Comparison of ENCODE assay signal across 41 mouse cellular contexts in the genomic region with DNA sequence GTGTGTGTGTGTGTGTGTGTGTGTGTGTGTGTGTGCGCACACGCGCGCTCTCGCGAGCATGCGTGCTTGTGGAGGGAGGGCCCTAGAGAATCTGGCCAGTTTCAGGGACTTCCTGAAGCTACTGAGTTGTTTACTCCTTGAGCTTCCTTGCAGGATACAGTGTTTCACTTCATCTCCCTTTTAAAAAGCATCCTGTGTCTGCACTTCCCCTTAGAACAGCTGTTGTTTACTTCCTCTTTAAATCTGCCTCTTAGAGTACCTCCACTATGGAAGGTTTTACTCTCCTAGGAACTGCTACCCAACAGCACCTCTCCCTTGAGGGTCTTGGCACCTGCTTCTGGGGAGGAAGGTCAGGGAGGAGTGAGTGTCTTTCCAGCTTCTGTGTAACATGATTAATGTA. TPM values are rescaled to one million over a fixed set of nuclear protein-coding genes. Genes with fewer than 3 reads are reported as not detected.
"Had no signal": no experiment of that assay in that cellular context is flagged by ENCODE, and none has a peak within 500 bp of the region (broad histone marks: within the 10 kb centered on the region; RNA-seq: fewer than 3 reads in every experiment).

No protein-coding gene starts in this region.

- ATAC-seq: hindbrain, embryonic 16.5 days; inflammation-experienced regulatory T-cells, adult 6 months; intestine, embryonic 16.5 days; liver, embryonic 12.5 days had no signal

- H3K4me2 ChIP-seq: heart, embryonic 12.5 days; hindbrain, embryonic 12.5 days; hindbrain, embryonic 14.5 days; kidney, embryonic 15.5 days; limb, embryonic 13.5 days; limb, embryonic 15.5 days; liver, embryonic 12.5 days had no signal

- H3K4me1 ChIP-seq: heart, embryonic 12.5 days; hindbrain, embryonic 12.5 days had no signal

- H3K9ac ChIP-seq: heart, embryonic 12.5 days; hindbrain, embryonic 12.5 days; hindbrain, embryonic 14.5 days; kidney, embryonic 15.5 days; limb, embryonic 13.5 days; limb, embryonic 15.5 days; liver, embryonic 12.5 days; liver, embryonic 14.5 days had no signal

- H3K27ac ChIP-seq: gastrocnemius, adult 2 months; heart, embryonic 10.5 days; hindbrain, embryonic 10.5 days; hindbrain, embryonic 12.5 days; hindbrain, embryonic 14.5 days; kidney, embryonic 15.5 days; kidney, postnatal 0 days; limb, embryonic 13.5 days; limb, embryonic 15.5 days; liver, embryonic 12.5 days; liver, embryonic 14.5 days had no signal

- H3K9me3 ChIP-seq: heart, embryonic 10.5 days; heart, embryonic 12.5 days; hindbrain, embryonic 10.5 days; hindbrain, embryonic 12.5 days; kidney, embryonic 15.5 days; limb, embryonic 13.5 days; limb, embryonic 15.5 days; liver, embryonic 12.5 days had no signal

- H3K4me3 ChIP-seq: gastrocnemius, adult 2 months; heart, embryonic 10.5 days; heart, embryonic 12.5 days; hindbrain, embryonic 10.5 days; hindbrain, embryonic 12.5 days; kidney, embryonic 15.5 days; limb, embryonic 13.5 days; limb, embryonic 15.5 days; liver, embryonic 12.5 days had no signal

- H3K36me3 ChIP-seq: heart, embryonic 10.5 days; heart, embryonic 12.5 days; hindbrain, embryonic 10.5 days; hindbrain, embryonic 12.5 days; kidney, embryonic 15.5 days; limb, embryonic 13.5 days; limb, embryonic 15.5 days; liver, embryonic 12.5 days had no signal

- DNase-seq: gastrocnemius, adult 2 months; gastrocnemius, postnatal 10 days; gastrocnemius, postnatal 36 days; heart, adult 18-20 months; heart, postnatal 10 days; heart, postnatal 4 days; kidney, adult 11 months; kidney, adult 2 months; kidney, adult 9 months; kidney, postnatal 14 days; kidney, postnatal 36 days; layer of hippocampus, adult 9-11 months; layer of hippocampus, postnatal 36 days; left cerebral cortex, postnatal 4 days had no signal

RNA-seq across cellular contexts. Expression of a gene that starts 55.2 kb away (rescaled TPM):
- total RNA-seq: gastrocnemius, adult 2 months; gastrocnemius, postnatal 10 days; gastrocnemius, postnatal 36 days; heart, adult 18-20 months; heart, adult 8-10 months; heart, postnatal 10 days; heart, postnatal 25 days; layer of hippocampus, adult 18-20 months; layer of hippocampus, adult 8-10 months; layer of hippocampus, postnatal 14 days; layer of hippocampus, postnatal 36 days; left cerebral cortex, adult 18-20 months; left cerebral cortex, adult 8-10 months; left cerebral cortex, postnatal 10 days; left cerebral cortex, postnatal 25 days; left cerebral cortex, postnatal 4 days; liver, adult 2 months had no signal
- polyA plus RNA-seq: gonadal fat pad, adult 2 months; heart, embryonic 10.5 days; hindbrain, embryonic 10.5 days; hindbrain, embryonic 12.5 days; hindbrain, embryonic 14.5 days; hindbrain, embryonic 16.5 days; inflammation-experienced regulatory T-cells, adult 6 months; kidney, embryonic 15.5 days; large intestine, adult 2 months; limb, embryonic 11.5 days; limb, embryonic 13.5 days; liver, adult 2 months; liver, embryonic 12.5 days; liver, embryonic 14.5 days had no signal
